Mouse (Mus musculus): ENCODE results near the gene B3gnt8. TPM values are rescaled to one million over a fixed set of nuclear protein-coding genes. Genes with fewer than 3 reads are reported as not detected.

Gene B3gnt8
- total RNA-seq, 2 experiments from 2014 or later: 0.61 to 1.3 TPM

Other genes with a start within 250 kb of the B3gnt8 start
- gene Lipe, start 227.9 kb upstream of the B3gnt8 start, total RNA-seq (2021): 10 to 100 TPM in 1 of 2 experiments, 1 to 10 TPM in 1; 9.4 to 11.0 TPM
- not detected for gene Cxcl17, start 213.8 kb upstream of the B3gnt8 start, total RNA-seq (2021)
- 1 to 10 TPM; 3.2 to 3.8 TPM for gene Ceacam1, start 149.1 kb upstream of the B3gnt8 start, total RNA-seq (2021)
- under 1 TPM; 0.72 to 0.99 TPM for gene Ceacam2, start 86.8 kb upstream of the B3gnt8 start, total RNA-seq (2021)
- gene Erich4, start 10.8 kb upstream of the B3gnt8 start, total RNA-seq (2021): under 1 TPM in 1 of 2 experiments, not detected in 1; 0.38 TPM
- 10 to 100 TPM; 50.5 to 53.9 TPM for gene Dmac2, start 7.2 kb upstream of the B3gnt8 start, total RNA-seq (2021)
- gene Bckdha, start 32.3 kb downstream of the B3gnt8 start, total RNA-seq (2021): 10 to 100 TPM; 37.0 to 41.2 TPM
- 10 to 100 TPM; 25.8 to 30.4 TPM for gene Exosc5, start 32.5 kb downstream of the B3gnt8 start, total RNA-seq (2021)
- 10 to 100 TPM in 1 of 2 experiments, 1 to 10 TPM in 1; 8.4 to 10.9 TPM for gene Tmem91, start 48.5 kb downstream of the B3gnt8 start, total RNA-seq (2021)
- gene B9d2, start 54.1 kb downstream of the B3gnt8 start, total RNA-seq (2021): 10 to 100 TPM; 22.2 to 26.3 TPM
- gene Tgfb1, start 60.3 kb downstream of the B3gnt8 start, total RNA-seq (2021): 1 to 10 TPM; 6.5 to 7.7 TPM
- gene Ccdc97, start 92.4 kb downstream of the B3gnt8 start, total RNA-seq (2021): 10 to 100 TPM; 63.4 to 65.6 TPM
- gene Hnrnpul1, start 128.1 kb downstream of the B3gnt8 start, total RNA-seq (2021): 100 to 1,000 TPM in 1 of 2 experiments, 10 to 100 TPM in 1; 99.1 to 110 TPM
- gene Axl, start 162.1 kb downstream of the B3gnt8 start, total RNA-seq (2021): 10 to 100 TPM; 38.2 to 45.2 TPM
- 1 to 10 TPM; 1.6 to 1.7 TPM for gene Cyp2s1, start 190.3 kb downstream of the B3gnt8 start, total RNA-seq (2021)

All from layer of hippocampus, adult 18-20 months (tissue).